Mouse (Mus musculus): ENCODE results near the gene Pla2g15.
A peak's percentile ranks its signal among the peaks of the same experiment; 100 is the strongest.
"Not testable (repeated sequence)": the region's sequence is repeated elsewhere in the genome, so short reads cannot be mapped to it uniquely, and the experiment has no call there.

Pla2g15 gene

DNA sequence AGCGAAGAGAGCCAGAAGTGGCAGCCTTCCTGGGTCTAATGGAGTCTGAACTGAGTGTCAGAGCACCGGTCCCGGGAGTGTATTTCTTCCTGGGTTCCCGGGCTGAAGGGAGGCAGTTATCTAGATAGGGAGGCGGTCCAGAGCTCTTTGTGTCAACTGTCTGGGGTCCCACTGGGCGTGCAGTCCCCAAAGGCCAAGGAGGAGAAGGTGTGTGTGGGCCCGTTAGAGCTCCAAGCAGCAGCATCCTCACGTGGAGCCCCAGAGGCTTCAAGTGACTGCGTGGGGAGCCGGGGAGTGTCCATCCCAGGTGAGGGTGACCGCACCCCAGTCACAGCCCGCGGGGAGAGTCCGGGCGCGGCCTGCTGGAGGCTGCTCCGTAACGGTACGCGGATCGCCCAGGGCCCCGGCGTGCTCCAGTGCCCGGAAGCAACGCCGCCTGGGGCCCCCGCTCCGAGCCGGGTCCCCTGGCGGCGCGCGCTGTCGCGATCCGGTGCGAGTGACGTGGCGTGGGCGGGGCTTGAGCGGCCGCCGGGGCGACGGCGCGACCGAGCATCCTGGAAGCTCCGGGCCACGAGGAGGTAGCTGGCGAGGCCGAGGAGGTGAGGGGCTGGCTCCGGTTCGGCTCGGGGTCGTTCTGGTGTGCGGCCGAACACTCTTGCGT, 18.3 kb downstream of the Pla2g15 start, which contains the start of gene Slc7a6:
TSS of gene Slc7a6 (plus strand) at position 502 of the 661 bp plus-strand sequence.
- peak; percentile 63 for DNase-seq (ENCODE audit: low spot score)

DNA sequence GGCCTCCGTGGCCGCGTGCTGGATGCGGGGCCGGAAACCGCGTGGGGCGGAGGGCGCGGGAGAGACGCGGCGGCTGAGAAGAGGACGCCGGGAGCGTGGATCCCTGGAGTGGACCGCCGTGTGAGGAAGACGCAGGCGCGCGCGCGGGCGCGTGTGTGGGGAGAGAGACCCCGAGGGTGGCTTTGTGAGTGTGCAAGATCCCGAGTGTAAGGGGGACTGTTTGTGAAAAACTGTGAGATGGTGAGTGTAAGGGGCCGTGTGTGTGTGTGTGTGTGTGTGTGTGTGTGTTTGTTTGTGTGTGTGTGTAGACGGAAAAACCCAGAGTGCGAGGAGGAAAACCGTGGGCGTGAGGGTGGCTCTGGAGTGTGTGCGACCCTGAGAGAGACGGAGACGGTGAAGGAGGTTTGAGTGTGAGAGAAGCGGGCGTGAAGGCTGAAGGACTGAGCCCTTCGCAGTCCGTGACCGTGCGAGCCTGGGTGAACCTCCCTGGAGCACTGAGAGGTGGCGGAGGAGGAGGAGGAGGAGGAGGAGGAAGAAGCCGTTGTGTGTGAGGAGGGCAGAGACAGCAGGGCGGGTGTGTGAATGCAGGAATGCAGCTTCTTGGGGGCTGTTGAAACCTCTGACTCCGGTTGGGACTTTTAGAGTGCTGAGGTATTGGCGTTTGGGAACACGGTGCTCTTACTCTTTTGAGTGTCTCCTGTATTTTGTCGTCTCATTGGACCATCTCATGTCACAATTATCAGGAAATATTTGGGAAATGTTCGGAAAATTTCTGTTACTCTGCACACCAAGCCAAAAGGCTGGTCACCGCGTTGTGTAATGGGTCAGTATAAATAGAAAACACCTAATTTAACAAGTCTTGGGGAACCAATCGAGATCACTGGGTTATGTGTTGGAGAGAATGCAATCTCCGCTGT, 19.1 kb downstream of the Pla2g15 start:
- DNase-seq (ENCODE audit: low spot score): peak; percentile 73

DNA sequence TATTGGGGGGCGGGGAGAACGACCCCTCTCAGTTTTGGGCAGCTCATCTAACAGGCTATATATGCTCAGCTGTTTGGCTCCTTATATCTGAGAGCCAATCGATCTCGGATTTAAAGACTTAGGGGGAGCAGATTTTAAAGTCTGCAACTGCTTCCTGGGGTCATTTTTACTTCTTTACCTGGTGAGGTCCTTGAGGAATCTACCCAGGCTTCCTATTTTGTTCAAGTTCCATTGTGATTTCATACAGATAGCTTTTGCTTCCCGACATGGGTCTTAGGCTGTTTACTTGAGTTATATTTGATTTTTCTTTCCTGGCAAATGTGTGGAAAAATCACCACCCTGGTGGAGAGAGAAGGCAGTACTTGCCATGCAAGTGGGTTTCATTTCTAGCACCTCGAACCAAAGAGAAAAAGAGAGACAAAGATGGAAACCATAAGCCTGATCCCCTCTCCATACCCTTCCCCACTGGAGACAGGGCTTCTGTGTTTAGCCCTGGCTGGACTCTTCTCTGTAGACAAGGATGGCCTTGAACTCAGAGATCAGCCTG, 19.8 kb downstream of the Pla2g15 start:
- DNase-seq (ENCODE audit: low spot score): no peak

DNA sequence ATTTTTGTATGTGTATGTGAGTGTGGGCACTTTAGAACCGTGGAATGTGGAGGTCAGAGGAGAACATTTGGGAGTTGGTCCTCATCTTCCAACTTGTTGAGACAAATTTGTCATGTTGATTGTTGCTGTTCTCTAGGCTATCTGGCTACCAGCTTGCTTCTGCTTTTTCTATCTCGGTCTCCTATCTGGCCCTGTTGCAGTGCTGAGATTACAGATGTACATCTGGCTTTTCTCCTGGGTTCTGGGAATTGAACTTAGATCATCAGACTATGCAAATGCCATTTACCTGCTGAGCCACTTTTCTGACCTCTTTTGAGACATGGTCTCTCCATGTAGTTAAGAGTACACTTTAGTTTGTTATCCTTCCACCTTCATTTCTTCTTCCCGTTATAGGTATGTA, 23.4 kb downstream of the Pla2g15 start:
- no peak for DNase-seq (ENCODE audit: low spot score)

DNA sequence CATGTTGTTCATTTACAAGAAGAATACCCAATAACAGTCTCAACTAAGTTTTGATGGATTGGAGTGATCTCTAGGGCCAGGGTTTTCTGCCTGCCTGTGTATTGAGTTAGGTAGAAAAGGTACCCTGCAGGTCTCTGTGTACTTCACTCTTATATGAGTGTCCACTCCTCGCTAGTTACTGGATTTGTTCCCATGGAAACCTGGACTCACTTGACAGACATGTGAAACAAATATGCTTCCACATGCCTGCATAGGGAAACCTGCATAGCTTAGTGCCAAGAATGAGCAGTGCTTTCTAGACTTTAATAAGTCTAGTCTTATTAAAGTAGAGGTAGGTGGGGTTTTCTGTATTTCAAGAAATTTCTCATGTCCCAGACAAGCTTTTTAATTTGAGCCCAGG, 26.7 kb downstream of the Pla2g15 start:
- no peak for DNase-seq (ENCODE audit: low spot score)

DNA sequence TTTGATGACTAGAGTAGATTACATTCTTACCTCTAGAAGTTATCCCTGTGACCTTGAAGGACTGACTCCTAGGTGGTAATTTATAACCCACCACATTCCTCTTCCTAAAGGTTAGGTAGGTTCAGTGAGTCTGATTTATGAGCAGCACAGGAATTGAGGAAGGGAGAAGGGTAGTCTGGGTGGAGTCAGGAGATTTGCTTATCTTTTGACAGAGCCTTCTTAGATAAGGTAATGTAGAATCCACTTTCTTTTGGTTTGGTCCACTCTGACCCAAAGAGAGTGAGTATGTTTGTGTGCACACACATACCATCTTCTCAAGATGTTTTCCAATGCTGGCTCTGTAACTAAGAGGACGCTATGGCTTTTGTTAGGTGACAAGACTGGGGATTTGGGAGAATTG, 27.4 kb downstream of the Pla2g15 start:
- DNase-seq (ENCODE audit: low spot score): no peak

DNA sequence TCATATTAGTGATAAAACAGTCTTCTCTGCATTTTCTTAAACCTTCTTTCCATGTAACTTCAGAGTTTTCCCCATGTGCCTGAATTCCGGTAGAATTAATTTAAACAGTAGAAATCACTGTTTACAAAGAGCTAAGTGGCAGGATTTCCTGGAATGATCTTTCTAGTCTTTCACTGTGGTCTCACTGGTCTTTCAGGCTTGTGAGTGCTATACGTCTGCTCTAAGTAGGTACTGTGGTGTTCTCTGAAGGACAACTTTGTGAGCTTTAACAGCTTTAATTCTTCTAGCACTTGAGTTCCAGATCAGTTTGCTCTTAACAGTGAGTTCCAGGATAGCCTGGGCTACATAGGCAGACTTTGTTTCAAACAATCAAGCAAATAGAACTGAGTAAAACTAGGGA, 28.2 kb downstream of the Pla2g15 start:
- DNase-seq (ENCODE audit: low spot score): no peak

DNA sequence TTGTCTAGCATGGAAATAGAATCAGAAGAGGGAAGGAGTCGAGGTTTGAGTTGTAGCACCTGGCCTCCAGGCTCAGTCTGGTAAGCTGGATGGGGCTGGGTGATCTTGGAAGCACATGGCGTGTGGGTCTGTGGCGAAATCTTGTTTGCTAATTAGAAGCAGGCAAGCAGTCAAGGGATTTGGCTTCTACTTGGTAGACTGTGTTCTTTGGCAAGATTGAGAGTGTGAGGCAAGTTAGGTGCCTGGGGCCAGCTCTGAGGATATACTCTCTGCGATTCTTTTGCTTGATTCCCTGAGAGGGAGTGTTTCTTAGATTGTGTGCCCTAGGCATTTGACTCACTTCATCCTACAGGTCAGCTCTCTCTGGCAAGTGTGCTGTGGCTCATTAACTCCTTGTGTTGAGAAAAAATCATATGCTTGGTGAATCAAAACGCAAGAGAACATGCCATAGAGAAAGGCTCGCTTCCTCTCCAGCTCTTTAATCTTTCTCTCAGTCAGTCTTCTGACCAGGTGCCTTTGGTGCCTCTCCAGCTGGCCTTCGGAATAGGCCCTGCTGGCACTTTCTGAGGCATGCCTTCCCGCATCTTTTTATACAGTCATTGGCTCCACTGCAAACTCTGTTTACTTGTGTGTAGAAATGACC, 35.5 kb downstream of the Pla2g15 start:
- DNase-seq (ENCODE audit: low spot score): peak; percentile 95

DNA sequence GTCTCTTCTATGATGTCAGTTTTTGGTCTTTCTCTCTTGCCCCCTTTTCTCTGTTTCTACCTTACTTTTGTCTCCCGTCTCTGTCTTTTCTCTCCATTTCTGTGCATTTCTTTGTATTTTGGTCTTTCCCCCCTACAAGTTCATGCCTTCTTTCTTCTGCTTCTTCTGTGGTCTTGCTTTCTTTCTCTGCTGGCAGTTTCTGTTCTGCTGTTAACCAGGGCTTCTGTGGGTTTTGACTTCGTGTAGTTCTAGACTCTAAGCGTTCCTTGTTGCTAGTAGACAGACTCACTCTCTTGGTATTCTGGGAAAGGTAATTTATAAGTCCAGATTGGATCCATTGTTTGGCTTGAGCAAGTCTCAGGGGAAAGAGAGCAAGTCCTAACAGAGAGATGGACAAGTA, 36.2 kb downstream of the Pla2g15 start:
- no peak for DNase-seq (ENCODE audit: low spot score)

DNA sequence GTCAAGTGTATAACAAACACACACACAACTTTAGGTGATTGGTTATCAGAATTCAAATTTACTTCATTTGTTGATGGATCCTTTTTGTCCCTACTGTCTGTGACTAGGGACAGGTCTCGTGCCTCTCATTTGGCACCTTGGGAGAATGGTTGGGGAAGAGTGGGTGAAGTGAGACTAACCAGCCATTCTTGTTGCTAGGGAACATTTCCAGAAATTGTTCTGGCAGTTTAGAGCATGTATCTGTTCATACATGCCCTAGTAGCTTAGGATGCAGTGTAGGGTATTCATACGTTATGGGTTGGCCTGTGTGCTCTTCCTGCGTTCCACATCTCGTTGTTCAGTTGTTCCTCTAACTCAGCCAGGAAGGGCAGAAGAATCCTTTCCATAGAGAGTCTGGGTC, 39.0 kb downstream of the Pla2g15 start:
- no peak for DNase-seq (ENCODE audit: low spot score)

DNA sequence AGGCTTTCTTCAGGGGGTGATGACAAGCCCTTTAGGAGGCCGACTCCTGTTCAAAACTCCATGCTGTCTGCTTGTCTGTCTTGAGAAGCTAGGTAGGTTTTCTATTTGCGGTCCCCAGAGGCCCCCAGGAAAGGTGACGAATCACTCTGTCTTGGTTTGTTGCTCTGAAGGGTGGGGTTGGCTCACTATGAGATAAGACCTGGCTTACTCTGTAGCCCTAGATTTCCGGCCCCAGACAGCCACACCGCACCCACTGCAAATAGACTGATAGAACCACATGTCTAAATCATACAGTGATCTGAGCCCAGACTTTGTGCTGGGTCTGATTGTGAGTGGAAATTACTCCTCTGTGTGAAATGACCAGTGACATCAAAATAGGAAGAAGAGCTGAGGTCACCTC, 41.4 kb downstream of the Pla2g15 start:
- no peak for DNase-seq (ENCODE audit: low spot score)

DNA sequence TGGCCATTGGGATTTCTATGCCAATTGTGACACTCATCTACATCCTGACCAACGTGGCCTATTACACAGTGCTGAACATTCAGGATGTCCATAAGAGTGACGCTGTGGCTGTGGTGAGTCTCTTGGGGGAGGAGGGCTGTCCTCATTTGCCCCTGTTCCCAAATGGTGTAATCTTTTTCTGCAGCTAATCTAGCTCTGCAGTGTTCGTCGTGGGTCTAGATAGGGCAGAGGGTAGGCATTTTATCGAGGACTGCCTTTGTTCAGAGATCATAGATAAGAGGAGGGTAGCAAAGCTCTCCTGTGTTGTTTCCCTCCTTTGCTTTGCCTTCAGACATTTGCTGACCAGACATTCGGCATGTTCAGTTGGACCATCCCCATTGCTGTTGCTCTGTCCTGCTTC, 43.0 kb downstream of the Pla2g15 start:
- no peak for DNase-seq (ENCODE audit: low spot score)

DNA sequence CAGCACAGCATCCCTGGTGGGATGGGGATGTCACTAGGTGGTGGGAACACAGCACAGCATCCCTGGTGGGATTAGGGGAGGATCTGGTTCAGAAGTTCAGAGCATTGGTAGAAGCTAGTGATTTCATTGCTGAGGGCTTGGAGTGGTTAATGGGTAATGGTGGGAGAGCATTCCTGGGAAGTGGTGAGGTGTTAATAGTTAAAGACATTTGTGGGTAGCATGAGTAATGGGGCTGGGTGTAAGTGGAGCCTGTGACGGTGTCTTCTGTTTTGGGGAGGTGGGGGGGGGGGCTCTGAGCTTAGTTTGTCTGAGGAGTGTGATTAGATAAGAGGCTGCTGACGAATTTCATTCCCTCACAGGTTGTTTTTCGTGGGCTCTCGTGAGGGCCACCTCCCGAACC, 43.9 kb downstream of the Pla2g15 start:
- no peak for DNase-seq (ENCODE audit: low spot score)

DNA sequence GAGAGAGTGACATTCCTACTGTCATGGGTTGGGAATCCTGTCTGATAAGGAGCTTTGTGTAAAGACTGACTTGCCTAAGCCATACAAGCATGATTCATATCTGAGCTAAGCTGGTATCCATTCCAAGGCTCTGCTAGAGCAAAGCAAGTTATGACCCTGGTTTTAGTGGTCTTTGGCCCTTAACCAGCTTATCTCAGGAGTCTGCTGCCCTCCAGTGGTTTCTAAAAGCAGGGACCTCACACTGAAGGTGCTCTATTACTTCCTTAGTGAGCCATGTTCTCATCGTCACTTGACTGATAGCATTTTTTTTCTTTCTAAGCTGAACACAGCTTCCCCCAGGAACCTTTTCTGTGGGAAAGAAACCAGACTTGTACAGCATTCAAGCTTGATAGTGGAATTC, 48.5 kb downstream of the Pla2g15 start:
- peak; percentile 67 for DNase-seq (ENCODE audit: low spot score)

DNA sequence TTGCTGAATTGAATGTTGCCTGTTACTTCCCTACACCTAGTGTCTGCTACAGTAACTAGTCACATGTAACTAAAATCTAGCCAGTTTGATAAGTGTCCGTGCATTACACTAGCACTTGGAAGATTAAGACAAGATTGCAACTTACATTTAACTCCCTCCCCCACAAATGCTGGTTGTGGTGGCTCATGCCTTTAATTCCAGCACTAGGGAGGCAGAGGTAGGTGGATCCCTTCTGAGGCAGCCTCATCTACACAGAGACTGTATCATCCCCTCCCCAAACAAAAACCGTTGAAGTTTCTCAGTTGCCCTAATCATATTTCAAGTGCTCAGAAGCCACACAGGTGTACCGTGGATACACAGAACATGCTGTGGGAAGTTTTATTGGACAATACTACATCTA, 49.4 kb downstream of the Pla2g15 start:
- not testable (repeated sequence) for DNase-seq (ENCODE audit: low spot score)

DNA sequence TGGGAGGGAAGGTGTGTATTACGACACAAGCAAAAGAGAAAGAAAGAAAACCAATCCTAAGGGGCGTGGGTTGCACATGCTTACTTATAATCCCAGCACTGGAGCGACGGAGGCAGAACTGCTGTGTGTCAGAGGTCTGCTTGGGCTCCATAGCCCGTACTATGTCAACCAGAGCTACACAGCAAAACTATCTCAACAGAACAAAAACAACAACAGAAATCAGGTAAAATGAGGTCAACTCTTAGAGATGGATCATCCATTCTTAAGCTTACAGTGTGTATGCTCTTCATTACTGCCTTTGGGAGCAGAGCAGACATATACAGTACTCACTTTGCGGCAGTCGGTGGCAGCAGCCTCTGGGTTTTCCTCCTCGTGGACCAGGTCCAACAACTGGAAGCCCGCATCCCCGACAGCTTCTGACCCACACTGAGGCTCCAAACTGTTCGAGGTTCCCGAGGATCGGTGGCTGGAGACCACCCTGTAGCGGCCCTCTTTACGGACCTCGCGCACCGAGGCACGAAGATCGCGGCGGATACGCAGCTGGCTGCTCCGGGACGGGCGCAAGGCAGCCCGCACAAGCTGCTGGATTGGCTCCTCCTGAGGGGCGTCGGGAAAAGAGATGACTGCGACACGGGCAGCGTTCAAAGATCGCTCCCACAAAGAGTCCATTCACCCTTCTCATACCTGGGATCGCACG, 60.0 kb downstream of the Pla2g15 start:
- peak; percentile 68 for DNase-seq (ENCODE audit: low spot score)

DNA sequence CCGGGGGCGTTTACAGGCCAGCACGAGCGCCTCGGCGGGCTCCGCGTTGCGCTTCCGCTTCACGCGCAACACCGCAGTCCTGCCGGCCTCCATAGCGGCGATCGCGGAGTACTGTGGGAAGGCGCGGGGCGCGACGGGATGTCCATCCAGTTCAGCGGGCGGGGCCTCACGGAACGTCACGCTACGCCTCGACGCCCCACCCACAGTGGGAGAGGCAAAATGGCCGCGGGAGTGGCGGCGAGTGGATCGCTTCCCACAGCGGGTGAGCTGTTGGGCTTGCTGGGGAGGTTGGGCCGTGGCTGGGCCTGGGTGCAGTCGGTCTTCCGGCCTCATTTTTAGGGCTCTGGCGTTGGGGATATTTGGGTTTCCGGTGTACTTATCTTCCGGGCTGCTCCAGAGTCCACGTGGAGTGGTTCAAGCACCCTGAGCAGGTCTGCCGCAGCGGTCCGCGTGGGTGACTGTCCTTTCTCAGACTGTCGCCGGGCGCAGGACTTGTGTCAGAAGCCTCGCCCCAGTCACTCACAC, 60.7 kb downstream of the Pla2g15 start, which contains the start of the genes Slc7a6os and Prmt7:
TSS of gene Slc7a6os (minus strand) at position 115 of the 525 bp plus-strand sequence.
TSS of gene Prmt7 (plus strand) at position 116 of the 525 bp plus-strand sequence.
- DNase-seq (ENCODE audit: low spot score): peak; percentile 91

DNA sequence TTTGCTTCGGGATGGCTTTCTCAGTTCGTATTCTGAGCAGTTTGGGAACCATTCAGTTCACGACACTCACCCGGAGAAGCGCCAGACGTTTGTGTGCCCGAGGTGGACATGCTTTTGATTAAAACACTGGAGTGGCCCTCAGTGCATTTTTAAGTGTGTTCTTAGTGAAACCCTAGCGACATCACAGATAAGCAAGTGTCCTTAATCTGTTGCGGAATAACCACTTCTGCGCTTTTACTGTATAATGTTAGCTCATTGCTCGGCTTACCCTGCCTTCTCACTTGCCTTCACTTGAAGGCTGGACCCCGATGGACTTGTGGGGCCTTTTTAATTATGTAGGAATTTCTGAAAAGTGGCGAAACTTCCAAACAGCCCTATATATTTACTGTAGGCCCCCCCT, 61.2 kb downstream of the Pla2g15 start:
- no peak for DNase-seq (ENCODE audit: low spot score)

DNA sequence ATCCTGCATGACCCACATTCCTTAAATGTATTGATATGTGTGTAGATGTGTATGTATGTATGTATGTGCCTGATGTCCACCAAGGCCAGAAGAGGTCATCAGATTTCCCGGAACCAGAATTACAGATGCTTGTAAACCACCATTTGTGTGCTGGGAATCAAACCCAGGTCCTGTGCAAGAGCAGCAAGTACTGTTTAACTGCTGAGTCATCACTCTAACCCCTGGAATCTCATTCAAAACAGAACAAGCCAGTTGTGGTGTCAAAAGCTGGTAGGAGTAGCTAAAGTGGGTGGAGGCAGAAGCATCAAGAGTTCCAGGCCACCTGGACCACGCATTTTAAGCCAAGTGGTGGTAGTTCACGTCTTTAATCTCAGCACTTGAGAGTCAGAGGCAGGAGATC, 63.8 kb downstream of the Pla2g15 start:
- no peak for DNase-seq (ENCODE audit: low spot score)

All from adipocyte (in vitro differentiated cells).